Mouse (Mus musculus) erythroid progenitor cell, adult 5-6 weeks (primary cell): Measurements from ENCODE around the gene Map4k5. TPM values are rescaled to one million over a fixed set of nuclear protein-coding genes. Genes with fewer than 3 reads are reported as not detected.

Experiments
- ATAC-seq: replicated peaks from 2 replicates; pipeline ENCODE4 v1.8.0; 2016; ENCODE audit warnings: moderate number of reproducible peaks, mild to moderate bottlenecking, moderate TSS enrichment, inconsistent platforms; ENCODE audit not compliant: poor library complexity, low FRiP score, severe bottlenecking
- total RNA-seq, 2 experiments: library from RNA; stranded (forward) in 1 of 2; stranded (reverse) in 1 of 2; fragments of 150-400 nt in 1 of 2; fragments of 186-747, 209-891 nt in 1 of 2; gene quantifications; 2 replicates each; pipeline versions ENCODE4 v1.2.3 to v1.2.4; 2015 to 2017; ENCODE audit warnings: low replicate concordance in 2 of 2

Map4k5 gene
- total RNA-seq (2015; ENCODE audit: low replicate concordance) (202 and 224 TPM in 2 replicates), total RNA-seq (2017; ENCODE audit: low replicate concordance) (300 and 358 TPM in 2 replicates)

DNA sequence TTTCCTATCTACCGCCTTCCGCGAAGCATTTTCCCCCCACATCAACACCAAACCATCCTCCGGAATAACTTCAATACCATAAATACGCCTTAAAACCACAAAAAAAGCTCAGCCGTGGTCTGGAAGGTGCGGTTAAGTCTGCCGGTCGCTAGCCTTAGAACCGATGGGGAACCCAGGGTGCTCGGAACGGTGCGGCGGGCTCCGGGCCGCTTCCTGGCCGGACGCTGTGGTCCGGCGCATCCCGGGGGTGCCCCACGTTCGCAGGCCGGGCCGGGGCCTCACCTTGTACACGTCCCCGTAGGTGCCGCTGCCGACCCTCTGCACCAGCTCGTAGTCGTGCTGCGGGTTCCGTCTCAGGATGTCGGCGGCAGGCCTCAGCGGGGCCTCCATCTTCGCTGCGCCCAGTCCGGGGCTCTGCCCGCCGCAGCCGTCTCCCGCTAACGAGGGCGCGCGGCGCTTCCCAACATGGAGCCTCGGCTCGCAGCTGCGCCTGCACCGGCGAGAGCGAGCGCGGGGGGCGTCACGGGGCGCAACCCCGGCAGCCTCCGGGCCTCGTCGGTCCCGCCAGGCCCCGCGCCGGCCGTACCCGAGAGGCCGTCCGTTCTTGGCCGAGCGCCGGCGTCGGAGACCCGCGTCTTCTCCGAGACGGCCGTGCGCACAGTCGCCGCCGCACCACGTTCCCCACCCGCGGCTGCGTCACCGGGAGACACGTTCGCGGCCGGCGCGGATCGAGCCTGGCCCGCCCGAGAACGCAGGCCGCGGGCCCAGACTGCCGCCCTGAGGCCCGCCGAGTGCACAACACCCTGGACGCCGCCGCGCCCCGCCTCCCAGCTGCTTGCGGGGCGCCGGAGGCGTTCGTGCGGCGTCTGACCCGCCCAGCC, at the start of gene Map4k5, which contains the start of gene Atl1:
TSS of gene Map4k5 (minus strand) at position 830 of the 881 bp plus-strand sequence.
TSS of gene Atl1 (plus strand) at position 244 of the 881 bp plus-strand sequence.
- peak; percentile 93 for ATAC-seq

DNA sequence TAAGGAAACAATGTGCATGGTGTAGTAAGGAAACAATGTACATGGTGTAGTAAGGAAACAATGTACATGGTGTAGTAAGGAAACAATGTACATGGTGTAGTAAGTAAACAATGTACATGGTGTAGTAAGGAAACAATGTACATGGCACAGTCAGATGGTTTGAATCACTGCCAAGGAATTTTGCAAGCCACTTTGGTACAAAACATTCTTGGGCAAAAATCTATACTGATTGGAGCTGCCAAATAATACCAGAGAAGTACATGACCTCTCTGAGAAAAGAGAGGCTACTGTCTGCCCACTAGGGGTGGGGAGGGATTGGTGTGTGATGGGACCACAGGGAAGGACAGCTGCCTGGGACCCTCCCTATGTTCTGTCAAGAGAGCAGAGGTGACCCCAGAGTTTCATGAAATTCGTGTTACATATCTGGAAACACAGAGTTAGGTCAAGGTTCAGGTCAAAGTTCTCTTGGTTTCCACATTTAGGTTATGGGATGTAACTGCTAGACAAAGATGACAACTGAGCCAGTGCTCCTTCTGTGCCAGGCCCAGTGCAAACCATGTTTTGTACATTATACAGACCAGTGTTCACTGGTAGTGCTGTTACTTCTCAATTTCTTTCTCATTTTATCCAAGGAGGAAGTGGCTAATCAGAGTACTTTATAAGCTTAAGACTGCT, 48.8 kb upstream of the Map4k5 start:
- ATAC-seq = no peak

DNA sequence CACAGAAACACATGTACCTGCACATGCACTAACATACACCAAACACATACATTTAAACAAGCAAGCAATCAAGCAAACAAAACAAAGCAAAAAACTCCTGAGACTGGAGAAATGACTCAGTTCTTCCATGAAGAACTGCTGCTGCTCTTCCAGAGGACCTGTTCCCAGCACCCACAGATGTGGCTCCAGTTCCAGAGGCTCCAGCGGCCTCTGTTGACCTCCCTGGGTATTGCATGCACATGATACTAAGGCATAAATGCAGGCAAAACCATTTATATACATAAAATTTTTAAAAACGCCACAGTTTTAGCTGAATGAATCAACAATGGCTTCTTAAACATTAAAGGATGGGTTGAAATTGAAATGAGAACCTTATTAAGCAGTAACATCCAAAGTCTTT, 46.3 kb upstream of the Map4k5 start:
- ATAC-seq = no peak

DNA sequence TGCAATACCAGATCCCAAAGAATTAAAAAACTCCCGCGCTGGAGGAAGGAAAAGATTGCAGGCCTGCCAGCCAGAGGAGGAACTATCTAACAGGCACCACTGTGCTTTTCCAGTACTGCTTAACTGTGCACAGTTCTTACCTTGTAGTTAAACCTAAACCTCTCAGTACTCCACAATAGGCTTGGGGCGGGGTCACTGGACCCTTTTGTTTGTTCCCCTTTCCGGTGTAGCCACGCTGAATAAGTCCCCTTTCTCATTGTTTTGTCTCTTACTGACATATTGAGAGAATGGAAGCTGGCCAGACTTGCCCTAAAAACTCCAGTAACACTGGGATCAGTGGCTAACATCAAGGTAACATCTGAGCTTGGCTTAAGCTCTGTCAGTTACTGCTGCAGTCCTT, 44.7 kb upstream of the Map4k5 start:
- ATAC-seq = no peak

DNA sequence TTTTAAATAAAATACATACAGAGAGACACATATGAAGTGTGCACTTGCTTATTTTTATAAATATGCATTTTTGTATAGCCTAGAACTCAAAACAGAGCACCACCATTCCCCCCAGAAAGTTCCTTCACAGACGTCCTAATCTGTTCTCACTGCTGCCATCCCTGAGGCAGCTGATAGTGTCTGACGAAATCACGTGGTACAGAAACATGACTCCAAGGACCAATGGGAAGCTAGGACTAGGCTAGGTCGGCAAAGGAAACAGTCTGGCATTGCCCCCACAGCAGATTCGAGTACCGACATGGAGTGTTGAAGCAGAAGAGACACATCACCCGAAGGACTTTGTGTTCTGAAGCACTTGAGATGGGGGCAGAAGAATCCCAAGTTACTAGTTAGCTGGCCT, 33.7 kb upstream of the Map4k5 start:
- ATAC-seq = peak; percentile 71

DNA sequence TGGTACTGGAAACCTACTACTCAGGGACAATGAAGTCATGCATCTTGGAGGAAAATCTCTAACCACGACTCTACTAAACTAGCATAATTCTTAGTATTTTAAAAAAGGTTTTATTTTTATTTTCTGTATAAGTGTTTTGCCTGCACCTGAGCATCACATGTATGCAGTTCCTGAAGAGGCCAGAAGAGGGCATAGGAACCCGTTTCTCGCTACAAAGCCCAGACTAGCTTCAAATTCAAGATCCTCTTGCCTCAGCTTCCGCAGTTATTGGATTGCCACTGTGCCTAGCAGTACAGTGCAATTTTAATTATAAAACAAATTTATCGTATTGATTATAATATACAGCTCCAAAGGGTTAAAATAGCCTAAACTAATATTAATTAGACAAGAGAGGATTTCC, 31.0 kb upstream of the Map4k5 start:
- peak; percentile 84 for ATAC-seq

DNA sequence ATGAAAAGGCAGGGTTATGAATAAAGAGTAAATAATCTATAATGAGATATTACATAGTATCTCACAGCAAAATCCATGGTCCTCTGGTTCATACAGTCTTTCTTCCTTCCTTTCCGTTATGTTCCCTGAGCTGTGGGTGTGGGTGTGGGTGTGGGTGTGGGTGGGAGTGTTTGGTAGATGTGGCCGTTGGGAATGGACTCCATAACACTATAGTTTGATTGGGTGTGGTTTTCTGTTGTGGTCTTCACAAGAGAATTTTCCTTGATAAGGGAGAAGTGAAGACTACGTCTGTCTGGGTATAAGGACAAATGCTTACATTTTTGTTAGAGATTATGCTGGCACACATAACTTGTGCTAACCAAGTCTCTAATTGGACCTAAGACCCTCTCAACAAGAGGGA, 30.6 kb upstream of the Map4k5 start:
- ATAC-seq = peak; percentile 13; the same call in 1 of the 2 replicates

DNA sequence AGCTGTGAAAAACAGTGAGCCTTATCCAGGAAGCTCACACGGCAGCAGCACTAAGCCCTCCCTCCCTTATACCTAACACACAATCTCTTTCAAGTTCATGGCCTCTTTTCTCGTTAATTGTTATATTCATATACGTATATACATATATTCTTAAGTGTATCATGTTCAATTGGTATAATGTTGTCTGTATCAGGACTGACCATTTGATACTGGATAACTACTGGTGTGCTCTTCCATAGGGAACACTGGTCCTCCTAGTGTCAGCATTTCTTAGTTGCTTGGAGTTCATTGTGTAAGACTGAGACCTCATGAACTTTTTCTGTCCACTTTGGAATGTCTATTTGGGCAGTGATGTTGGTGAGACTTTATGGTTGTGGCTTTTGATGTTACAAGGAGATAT, 30.1 kb upstream of the Map4k5 start:
- no peak for ATAC-seq

DNA sequence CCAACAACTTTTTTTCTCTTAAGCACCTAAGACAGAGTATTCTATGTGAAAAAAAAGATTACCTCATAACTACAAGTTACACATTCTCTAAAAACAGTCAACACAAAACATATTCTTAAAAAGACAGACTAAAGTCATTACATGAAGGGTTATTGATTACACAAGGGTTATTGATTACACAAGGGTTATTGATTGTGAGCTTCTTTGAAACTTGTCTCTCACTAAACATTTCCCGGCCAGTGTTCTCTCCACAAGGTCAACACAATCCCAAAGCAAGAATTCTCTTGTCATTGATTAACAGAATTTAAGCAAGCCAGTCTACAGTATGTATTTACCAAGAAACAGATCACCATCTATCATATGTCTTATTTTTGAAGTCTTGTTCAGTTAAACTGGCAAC, 29.1 kb upstream of the Map4k5 start:
- no peak for ATAC-seq

DNA sequence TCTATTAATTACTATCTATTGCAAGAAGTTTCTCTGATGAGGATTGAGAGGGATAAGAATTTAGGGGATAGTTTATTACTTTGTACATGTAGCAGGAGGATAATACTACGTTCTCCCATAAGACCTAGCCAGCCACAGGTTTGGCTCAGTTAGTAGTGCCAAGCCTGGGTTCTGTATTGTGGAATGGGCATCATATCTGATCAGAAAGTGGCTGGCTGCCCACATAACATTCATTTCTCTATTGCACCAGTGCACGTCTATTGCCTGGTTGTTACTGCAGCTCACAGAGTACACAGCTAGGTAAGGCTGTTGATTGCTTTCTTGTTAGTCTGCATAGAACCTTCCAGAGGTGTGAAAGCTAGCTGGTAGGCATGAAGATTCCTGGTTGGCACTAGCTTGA, 24.9 kb upstream of the Map4k5 start:
- peak; percentile 19; the same call in 1 of the 2 replicates for ATAC-seq

DNA sequence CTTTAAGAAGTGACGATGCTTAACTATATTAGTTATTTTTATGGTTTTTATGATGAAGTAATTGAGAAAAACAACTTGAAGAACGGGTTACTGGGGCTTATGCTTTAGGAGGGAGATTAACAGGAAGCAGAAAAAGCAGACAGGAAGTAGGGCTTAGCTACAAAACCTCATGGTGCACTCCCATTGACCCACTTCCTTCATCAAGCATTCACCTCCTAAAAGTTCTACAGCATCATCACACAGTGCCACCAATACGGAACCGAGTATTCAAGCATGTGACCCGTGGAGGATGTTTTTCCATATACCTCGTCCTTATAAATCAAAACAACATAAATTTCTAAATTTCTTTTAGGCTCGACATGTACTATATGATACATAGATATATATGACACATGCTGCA, 19.7 kb upstream of the Map4k5 start:
- no peak for ATAC-seq

DNA sequence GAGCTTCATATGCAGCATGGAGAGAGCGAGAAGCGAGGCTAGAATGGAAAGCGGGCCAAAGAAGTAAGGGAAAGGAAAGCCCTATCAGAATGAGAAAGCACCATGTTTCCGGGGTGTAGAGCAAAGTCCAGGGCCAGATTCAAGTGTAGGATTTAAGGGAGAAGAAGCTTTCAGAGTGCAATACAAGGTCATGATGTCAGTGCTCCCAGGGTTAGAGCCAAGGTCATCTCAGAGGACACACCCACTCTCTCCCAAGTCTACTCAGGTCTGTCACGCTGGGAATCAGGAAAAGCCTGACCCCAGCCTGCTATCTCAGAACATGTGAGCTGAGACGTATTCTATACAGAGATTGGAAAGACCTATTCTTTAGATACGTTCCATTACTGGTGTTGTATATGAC, 18.9 kb upstream of the Map4k5 start:
- ATAC-seq = no peak

DNA sequence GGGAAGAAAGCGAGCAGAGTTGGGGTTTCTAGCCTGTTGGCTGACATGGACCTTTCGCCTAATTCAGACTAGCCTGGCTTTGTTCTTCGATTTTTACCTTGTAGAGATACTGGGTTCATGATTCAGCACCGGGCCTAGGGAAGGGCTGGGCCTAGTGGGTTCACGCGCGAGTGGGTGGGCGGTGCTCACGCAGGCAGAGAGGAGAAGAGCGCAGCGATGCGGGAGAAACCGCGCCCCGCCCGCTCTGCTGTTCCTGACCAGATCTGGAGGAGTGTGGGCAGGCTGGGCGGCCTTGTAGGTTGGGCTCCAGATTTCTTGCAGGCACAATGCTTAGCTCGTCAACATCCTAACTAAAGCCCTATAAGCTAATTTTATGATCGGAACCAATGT, 15.5 kb upstream of the Map4k5 start:
- no peak for ATAC-seq

DNA sequence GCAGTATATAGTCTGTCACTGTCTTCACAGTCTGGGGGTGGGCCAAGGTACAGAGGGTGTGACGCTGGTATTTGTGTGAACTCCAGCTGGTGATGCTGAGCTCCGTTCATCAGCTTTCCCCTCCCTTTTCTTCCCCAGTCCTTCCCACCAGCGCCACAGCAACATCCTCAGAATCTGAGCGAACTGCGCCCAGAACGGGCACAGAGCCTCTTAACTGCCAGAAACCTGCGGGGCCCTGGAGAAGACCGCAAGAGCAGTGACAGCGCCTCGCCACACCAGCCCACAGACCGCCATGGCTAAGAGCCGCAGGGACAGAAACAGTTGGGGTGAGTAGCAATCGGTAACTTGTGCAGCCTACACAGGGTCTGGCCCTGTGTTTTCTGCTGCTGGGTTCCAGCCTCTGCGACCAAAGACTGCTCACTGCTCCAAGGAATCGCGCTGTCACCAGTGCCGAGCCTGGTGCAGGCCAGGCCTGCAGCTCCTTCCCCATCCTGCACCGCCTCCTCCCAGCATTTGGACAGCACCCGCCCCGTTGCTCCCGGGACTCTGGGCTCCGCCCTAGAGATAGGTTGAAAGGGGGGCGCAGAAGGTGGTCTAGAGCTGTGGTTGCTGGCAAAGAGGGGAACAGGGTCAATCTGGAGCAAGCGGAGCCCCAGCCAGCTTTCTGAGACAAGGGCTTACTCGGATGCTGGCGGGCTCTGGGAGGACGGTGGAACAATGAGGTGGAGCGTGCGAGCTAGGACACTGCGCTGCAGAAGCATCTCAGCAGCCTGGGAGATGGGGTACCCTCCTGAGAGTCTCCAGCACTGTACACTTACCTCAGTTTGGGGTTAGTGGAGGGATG, 14.9 kb upstream of the Map4k5 start:
- peak; percentile 64; the same call in 1 of the 2 replicates for ATAC-seq

DNA sequence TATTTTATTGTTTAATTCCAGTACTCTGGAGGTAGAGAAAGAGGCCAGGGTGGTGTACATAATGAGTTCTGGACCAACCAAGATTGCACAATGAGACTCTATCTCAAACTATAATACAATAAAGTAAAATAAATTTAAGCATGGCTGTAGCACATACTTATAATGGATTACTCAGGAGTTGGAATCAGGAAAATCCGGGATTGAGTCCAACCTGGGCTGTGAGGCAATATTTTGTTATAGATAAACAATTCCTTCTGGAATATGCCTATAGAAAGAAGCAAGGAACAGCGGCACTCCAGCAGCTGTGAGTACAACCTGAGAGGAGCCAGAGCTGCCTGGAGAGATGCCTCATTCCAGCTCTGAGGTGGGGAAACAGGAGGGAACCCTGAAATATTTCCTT, 12.0 kb upstream of the Map4k5 start:
- ATAC-seq = no peak

DNA sequence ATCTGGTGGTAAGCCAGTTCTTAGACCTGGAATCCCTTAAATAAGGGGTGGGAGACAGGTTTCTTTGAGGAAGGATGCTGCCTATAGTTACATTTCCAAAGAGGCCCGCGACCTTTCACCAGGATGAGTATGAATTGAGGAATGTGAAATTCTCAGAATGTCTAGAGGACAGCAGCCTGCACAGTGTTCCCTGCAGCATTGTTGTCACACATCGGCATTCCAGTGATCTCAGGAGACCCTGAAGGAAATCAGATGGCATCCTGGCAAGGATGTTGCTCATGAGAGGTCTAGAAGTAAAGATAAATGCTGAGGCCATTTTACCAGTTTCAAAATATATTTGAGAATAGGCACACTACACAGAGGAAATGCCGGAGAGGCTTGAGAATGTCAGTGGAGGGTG, 5.1 kb upstream of the Map4k5 start:
- ATAC-seq = no peak

DNA sequence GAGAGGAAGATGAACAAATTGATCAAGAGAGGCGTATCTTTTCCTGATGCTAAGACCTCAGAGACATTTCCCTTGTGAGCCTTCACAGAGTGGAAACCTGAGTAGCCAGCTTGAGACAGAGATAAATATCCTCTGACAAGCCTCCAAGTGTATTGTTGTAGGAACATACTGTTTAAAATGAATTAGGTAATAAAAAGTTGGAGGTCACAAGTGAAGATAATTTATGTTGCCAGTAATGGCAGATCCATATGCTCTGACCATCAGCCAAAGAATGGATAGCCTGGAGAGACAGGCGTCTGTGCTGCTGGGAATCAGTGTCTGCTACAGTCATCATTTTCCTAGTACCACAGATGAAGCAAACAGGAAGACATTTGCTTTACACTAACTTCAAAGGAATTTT, 2.0 kb upstream of the Map4k5 start:
- ATAC-seq = no peak

DNA sequence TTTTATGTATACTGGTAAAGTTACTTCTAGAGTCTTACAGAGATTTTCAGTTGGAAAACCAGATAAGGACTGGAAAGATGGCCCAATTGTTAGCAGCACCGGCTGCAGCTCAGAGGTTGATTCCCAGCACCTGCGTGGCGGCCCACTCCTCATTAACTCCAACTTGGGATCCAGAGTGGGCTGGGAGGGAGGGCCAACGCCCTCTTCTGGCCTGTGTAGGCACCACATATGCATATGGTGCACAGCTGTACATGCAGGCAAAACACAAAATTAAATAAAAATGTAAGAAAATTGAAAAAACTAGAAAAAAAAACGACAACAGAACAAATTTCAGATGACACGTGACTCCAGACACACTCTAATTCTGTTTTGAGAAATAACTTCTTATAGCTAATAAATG, 927 bp upstream of the Map4k5 start:
- ATAC-seq = no peak

DNA sequence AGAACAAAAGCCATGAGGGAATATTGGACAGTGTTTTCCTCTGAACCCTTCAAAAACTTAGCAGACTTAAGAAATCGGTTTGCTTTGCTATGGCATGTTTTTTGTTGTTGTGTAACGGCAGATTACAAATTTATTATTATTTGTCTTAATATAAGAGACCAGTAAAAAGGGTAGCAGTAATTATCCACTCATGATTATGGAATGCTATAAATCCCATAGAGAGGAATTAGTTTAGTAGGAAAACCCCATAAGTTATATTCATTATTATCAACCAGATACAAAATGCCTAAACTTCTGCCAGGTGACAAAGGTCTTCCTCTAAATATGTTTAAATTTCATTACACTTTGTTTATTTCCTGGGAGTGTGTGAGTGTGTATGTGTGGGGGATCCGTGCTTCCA, 1.3 kb downstream of the Map4k5 start:
- no peak for ATAC-seq

DNA sequence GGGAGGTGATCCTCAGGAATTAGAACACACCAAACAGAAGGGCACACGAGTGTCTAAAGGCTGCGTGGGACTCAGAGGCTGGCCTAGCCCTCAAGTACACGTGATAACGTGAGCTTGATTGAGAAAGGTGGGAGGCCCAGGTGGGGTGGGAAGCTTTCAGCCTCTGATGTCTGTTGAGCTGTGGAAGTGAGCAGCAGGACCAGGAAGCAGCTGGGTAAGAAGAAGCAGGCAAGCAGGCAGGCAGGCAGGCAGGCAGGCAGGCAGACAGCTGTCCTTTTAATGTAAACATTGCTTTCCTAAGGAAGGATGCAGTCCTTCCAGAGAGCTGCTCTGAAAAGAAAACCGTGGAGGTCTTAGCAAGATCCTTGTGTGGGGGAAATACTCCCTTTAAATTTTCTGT, 2.5 kb downstream of the Map4k5 start:
- ATAC-seq = no peak
